Mouse (Mus musculus) forebrain, postnatal 0 days (tissue): ENCODE results near the gene Pdzd2. TPM values are rescaled to one million over a fixed set of nuclear protein-coding genes. Genes with fewer than 3 reads are reported as not detected.

Experiments used
- ATAC-seq: fragments of 200-750 bp; cut with Nextera tagmentation; 2 replicates; pipeline ENCODE4 v1.8.0; 2017; ENCODE audit warnings: mild to moderate bottlenecking, moderate library complexity
- DNase-seq: peaks from one replicate; pipeline ENCODE4 v3.0.0-alpha.2; 2015
- H3K27ac ChIP-seq: fragments of 300-500 bp; sonication (generic); 2 replicates; pipeline ENCODE4 v1.5.1; 2014; ENCODE audit warnings: low read depth, mild to moderate bottlenecking, antibody characterized with exemption, low read length, moderate library complexity, mixed read lengths
- H3K27me3 ChIP-seq: fragments of 300-500 bp; sonication (generic); 2 replicates; pipeline ENCODE4 v1.6.1; 2014; ENCODE audit warnings: mild to moderate bottlenecking, low read length, mixed read lengths; ENCODE audit not compliant: insufficient read depth
- H3K36me3 ChIP-seq: fragments of 300-500 bp; sonication (generic); 2 replicates; pipeline ENCODE4 v1.6.1; 2014; ENCODE audit warnings: mild to moderate bottlenecking, moderate library complexity; ENCODE audit not compliant: insufficient read depth
- H3K4me1 ChIP-seq: fragments of 300-500 bp; sonication (generic); 2 replicates; pipeline ENCODE4 v1.6.1; 2014; ENCODE audit warnings: antibody characterized with exemption; ENCODE audit not compliant: insufficient read depth
- H3K4me2 ChIP-seq: fragments of 300-500 bp; sonication (generic); 2 replicates; pipeline ENCODE4 v1.6.1; 2014; ENCODE audit warnings: low read depth, mild to moderate bottlenecking, moderate library complexity
- H3K4me3 ChIP-seq: fragments of 300-500 bp; sonication (generic); 2 replicates; pipeline ENCODE4 v1.5.1; 2014; ENCODE audit warnings: low read depth, low read length, mixed read lengths
- H3K9ac ChIP-seq: fragments of 300-500 bp; sonication (generic); 2 replicates; pipeline ENCODE4 v1.6.1; 2014; ENCODE audit warnings: mild to moderate bottlenecking
- H3K9me3 ChIP-seq: fragments of 300-500 bp; sonication (generic); 2 replicates; pipeline ENCODE4 v1.6.1; 2016; ENCODE audit warnings: low read length
- CTCF ChIP-seq: sonication (generic); IDR thresholded peaks from 2 replicates; pipeline ENCODE4 v1.5.1; 2016; ENCODE audit warnings: antibody characterized with exemption, control low read depth, low read depth
- WGBS: fragments of 180-500 bp; shearing (Covaris S2); extraction: QIAGEN DNeasy Blood & Tissue Kit; methylation state at CpG from one replicate; pipeline ENCODE4 v1.1.7; 2014; 5-methylcytosine and 5-hydroxymethylcytosine counted together
- polyA plus RNA-seq: library from polyadenylated mRNA; unstranded; fragments of >200 nt; fragmentation: Nextera tagmentation; extraction: Ambion mirVana; gene quantifications from 2 replicates; pipeline ENCODE4 v1.2.1, GENCODE M21; 2015
- total RNA-seq: library from RNA; depleted of rRNA; stranded (reverse); fragments of >200 nt; gene quantifications from 2 replicates; pipeline ENCODE4 v1.2.3, GENCODE M21; 2014; rRNA removed

Pdzd2 gene
- total RNA-seq (18.9 and 27.9 TPM in 2 replicates), polyA plus RNA-seq (6.7 and 9.4 TPM in 2 replicates)

DNA sequence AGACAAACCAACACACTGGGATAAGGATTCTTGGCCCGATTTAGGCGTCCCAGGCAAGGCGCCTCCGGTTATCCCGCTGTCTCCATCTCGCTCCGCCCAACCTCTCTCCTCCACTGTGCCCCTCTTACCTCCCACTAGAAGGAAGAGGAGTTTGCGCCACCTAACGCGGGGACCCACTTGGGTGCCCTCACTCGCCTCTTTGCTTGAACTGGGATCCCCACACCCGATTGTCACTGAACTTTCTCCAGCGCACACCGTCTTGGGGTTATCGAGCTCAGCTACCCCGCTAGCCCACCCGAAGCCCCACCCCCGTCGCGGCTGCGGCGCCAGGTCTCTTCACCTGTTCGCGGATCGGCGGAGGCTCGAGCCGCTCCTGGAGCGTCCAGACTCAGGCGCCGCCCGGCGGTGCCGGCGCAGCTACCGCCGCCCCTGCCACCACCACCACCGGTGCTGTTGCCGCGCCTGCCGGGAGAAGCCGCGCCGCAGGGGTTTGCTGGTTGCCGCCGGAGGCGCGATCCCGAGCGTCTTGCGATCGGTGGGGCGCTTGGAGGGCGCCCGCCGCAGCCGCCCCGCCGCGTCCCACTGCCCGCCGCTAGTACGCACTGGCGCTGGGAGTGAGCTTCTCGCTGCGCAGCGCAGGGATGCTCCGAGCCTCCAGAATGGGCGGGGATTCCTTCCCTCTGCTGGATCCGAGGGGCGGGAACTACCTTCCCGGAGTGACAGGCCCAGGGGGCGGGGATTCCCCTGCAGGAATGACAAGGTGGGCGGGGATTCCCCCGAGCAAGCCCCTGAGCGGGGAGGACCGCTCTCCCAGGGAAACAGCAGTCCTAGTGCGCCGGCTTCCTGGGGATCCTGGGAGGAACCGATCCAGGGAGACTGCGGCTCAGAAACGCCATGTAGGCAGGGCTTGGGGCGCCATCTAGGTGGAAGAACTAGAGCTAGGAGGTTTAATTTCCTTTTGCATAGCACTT is at the start of gene Pdzd2:
Gene Pdzd2 (minus strand): TSS at position 648 of the 971 bp plus-strand sequence.
- ATAC-seq, result peak; percentile 97
- 2% methylated on average over 83 of the region's 83 CpGs for WGBS
- H3K36me3 ChIP-seq, result no peaks in the 10 kb centered on the region
- H3K4me1 ChIP-seq, result peaks cover 3% of the 10 kb centered on the region; the same call in 1 of the 2 replicates
- peak within 1 kb of the TSS; percentile 80 for H3K27ac ChIP-seq
- peak; percentile 72 for TF ChIP-seq CTCF
- peak within 1 kb of the TSS; percentile 59 for H3K9ac ChIP-seq
- peak; percentile 98 for DNase-seq
- no peaks in the 10 kb centered on the region for H3K9me3 ChIP-seq
- H3K4me3 ChIP-seq, result peak within 1 kb of the TSS; percentile 54
- 0 out of 2 replicates have a peak, but pooled peaks cover 6% of the 10 kb centered on the region for H3K27me3 ChIP-seq
- H3K4me2 ChIP-seq, result peak within 1 kb of the TSS; percentile 68

- DNase-seq (no peak), ATAC-seq (no peak)
- WGBS, result 40% methylated on average over 10 of the region's 10 CpGs
- H3K4me2 ChIP-seq, result no peak overlapping the region
- no peak overlapping the region for H3K4me3 ChIP-seq
- no peaks in the 10 kb centered on the region for H3K36me3 ChIP-seq
- no peaks in the 10 kb centered on the region for H3K4me1 ChIP-seq
- no peak for TF ChIP-seq CTCF
- no peaks in the 10 kb centered on the region for H3K27me3 ChIP-seq
- no peak overlapping the region for H3K27ac ChIP-seq
- H3K9me3 ChIP-seq, result no peaks in the 10 kb centered on the region
- H3K9ac ChIP-seq, result no peak overlapping the region
Measured at GRCm38 (mm10) chr15:12789406-12789867, 49.7 kb upstream of the Pdzd2 start.

DNA sequence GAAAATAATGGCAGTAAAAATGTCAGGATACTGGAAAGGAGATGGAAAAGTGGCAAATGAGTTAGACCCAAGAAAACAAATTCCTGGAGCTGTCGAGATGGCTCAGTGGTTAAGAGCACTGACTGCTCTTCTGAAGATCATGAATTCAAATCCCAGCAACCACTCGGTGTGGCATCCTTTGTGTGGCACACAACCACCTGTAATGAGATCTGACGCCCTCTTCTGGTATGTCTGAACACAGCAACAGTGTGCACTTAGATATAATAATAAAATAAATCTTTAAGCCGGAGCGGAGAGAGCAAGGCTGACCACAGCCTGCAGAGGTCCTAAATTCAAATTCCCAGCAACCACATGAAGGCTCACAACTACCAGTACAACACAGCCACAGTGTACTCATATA is 48.8 kb upstream of the Pdzd2 start:
- Histone ChIP-seq H3K9ac (no peak overlapping the region), H3K36me3 (no peaks in the 10 kb centered on the region), H3K4me1 (no peaks in the 10 kb centered on the region), H3K4me2 (no peak overlapping the region), H3K27me3 (no peaks in the 10 kb centered on the region), H3K27ac (no peak overlapping the region), H3K4me3 (no peak overlapping the region), H3K9me3 (no peaks in the 10 kb centered on the region)
- 77% methylated on average over 5 of the region's 5 CpGs for WGBS
- no peak for TF ChIP-seq CTCF
- DNase-seq (no peak), ATAC-seq (no peak)

- 77% methylated on average over 14 of the region's 16 CpGs for WGBS
Measured at GRCm38 (mm10) chr15:12781729-12782326, 42.1 kb upstream of the Pdzd2 start.

DNA sequence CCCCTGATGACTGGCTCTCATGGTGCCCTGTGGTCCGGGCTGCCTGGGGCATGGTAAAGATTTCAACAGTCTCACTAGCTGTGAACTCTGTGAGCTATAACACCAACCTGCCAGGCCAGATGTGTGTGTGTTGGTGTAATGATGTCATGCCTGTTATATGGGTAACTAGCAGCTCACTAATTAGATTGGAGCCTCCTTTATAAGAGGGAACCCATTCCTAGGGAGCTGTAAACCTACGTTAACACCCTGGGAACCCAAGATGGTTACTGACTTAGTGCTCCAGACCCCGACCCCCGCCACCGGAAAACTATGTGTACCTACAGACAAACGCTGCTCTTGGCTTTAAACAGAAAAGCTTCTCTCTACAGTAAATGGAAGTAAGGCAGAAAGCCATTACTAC is 41.6 kb upstream of the Pdzd2 start:
- Histone ChIP-seq H3K4me1 (no peaks in the 10 kb centered on the region), H3K27ac (no peak overlapping the region), H3K36me3 (no peaks in the 10 kb centered on the region), H3K4me3 (no peak overlapping the region), H3K9ac (no peak overlapping the region), H3K4me2 (no peak overlapping the region), H3K9me3 (no peaks in the 10 kb centered on the region), H3K27me3 (no peaks in the 10 kb centered on the region)
- WGBS, result 89% methylated on average over 6 of the region's 6 CpGs
- DNase-seq, result no peak
- ATAC-seq, result no peak
- TF ChIP-seq CTCF, result no peak

More at GRCm38 (mm10) chr15:12781729-12782326, 42.1 kb upstream of the Pdzd2 start:
- Histone ChIP-seq H3K36me3 (no peaks in the 10 kb centered on the region), H3K4me1 (no peaks in the 10 kb centered on the region), H3K4me2 (no peak overlapping the region), H3K9ac (no peak overlapping the region), H3K4me3 (no peak overlapping the region), H3K9me3 (no peaks in the 10 kb centered on the region), H3K27me3 (no peaks in the 10 kb centered on the region), H3K27ac (no peak overlapping the region)
- DNase-seq, result no peak
- TF ChIP-seq CTCF, result no peak
- ATAC-seq, result no peak

DNA sequence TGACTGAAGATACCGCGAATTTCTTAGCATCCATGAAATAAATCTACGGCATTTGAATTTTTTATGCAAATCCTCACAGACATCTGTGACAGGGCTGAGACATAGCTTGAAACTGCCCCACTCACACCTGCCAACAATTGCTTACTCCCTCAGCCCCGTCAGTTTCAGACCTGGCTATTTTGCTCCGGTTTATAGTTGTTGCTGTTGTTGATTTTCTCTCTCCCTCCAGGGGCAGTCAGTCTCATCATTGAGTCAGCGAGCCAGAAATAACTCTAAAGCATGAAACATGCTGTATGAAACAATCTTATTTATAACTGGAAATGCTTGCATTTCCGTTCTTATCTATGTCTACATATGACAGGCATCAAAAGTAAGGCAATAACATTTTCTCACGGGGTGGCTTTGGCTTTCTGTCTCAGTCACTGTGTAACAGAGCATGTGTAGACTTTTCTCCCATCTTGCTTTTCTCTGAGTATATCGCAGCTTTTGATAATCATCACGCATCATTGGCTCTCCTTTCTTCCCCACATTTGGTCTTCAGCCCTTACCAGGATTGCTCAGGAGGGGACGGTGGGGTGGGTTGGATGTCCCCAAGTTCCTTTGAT is 34.5 kb upstream of the Pdzd2 start:
- Histone ChIP-seq H3K9ac (no peak overlapping the region), H3K36me3 (no peaks in the 10 kb centered on the region), H3K4me1 (no peaks in the 10 kb centered on the region), H3K27ac (no peak overlapping the region; the same call in 1 of the 2 replicates), H3K9me3 (no peaks in the 10 kb centered on the region), H3K4me2 (no peak overlapping the region), H3K4me3 (no peak overlapping the region), H3K27me3 (no peaks in the 10 kb centered on the region)
- 50% methylated on average over 11 of the region's 11 CpGs for WGBS
- TF ChIP-seq CTCF, result 0 out of 2 replicates have a peak, but pooled peaks have one; percentile 13
- peak; percentile 32 for DNase-seq
- peak; percentile 61 for ATAC-seq
